Mouse (Mus musculus): Measurements from ENCODE around the gene Dusp11. TPM values are rescaled to one million over a fixed set of nuclear protein-coding genes. Genes with fewer than 3 reads are reported as not detected.
"Not testable (repeated sequence)": the region's sequence is repeated elsewhere in the genome, so short reads cannot be mapped to it uniquely, and the experiment has no call there.

Dusp11 gene
- total RNA-seq, 2 experiments from 2014 or later = 96.9 to 102 TPM

- peak; percentile 63 to 78 for DNase-seq (ENCODE audit: low spot score in 2 of 2)
These were observed 24.7 kb downstream of the Dusp11 start for GRCm38 (mm10) chr6:85936508-85937465.

DNA sequence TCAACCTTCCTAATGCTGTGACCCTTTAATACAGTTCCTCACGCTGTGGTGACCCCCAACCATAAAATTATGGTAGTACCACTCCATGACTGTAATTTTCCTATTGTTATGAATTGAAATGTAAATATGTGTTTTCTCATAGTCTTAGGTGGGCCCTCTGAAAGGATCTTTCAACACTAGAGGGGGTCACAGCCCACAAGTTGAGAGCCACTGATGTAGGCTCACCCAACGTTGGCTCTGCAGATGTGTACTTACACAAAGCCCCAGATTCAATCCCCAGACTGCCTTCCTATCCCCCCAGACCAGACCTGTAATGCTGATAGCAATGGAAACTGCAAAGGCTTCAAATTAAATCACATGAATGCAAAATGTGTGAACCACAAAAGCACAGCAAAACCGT lies 25.8 kb downstream of the Dusp11 start:
- no peak for DNase-seq (ENCODE audit: low spot score in 2 of 2)

- no peak for DNase-seq (ENCODE audit: low spot score in 2 of 2)
These were observed 27.4 kb downstream of the Dusp11 start for GRCm38 (mm10) chr6:85934047-85934446.

GRCm38 (mm10) chr6:85929312-85929711 lies 32.2 kb downstream of the Dusp11 start:
- no peak for DNase-seq (ENCODE audit: low spot score in 2 of 2)

- DNase-seq (ENCODE audit: low spot score in 2 of 2) = no peak
These were observed 33.7 kb downstream of the Dusp11 start for GRCm38 (mm10) chr6:85927476-85928464.

GRCm38 (mm10) chr6:85926709-85927108 lies 34.8 kb downstream of the Dusp11 start:
- DNase-seq (ENCODE audit: low spot score in 2 of 2) = no peak

DNA sequence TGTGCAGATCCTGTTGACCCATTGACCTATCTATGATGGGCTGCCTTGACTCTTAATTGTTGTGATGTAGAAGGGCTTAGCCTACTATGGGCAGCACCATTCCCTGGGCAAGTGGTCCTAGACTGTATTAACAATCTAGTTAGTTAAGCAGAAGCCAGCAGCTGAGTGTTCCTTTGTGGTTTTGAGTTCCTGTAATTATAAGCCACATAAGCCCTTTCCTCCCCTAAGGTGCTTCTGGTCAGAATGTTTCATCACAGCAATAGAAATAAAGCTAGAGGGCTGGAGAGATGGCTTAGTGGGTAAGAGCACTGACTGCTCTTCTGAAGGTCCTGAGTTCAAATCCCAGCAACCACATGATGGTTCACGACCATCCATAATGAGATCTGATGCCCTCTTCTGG lies 37.8 kb downstream of the Dusp11 start:
- no peak for DNase-seq (ENCODE audit: low spot score in 2 of 2)

- no peak for DNase-seq (ENCODE audit: low spot score in 2 of 2)
These were observed 42.1 kb downstream of the Dusp11 start for GRCm38 (mm10) chr6:85919401-85919800.

DNA sequence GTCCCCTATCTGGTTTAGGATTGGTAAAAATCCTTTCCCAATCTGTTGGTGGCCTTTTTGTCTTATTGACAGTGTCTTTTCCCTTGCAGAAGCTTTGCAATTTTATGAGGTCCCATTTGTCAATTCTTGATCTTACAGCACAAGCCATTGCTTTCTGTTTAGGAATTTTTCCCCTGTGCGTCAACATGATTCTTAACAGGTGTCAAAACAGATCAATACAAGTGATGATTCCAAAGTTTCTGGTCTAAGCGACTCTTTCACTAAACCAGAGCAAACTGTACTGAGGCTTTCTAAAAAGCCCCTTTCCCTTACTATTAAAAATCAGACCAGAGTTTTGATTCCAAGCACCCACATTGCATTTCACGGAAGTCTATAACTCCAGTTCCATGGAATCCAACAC lies 43.1 kb downstream of the Dusp11 start:
- DNase-seq (ENCODE audit: low spot score in 2 of 2) = not testable (repeated sequence)

GRCm38 (mm10) chr6:85916596-85916995 lies 44.9 kb downstream of the Dusp11 start:
- no peak for DNase-seq (ENCODE audit: low spot score in 2 of 2)

DNA sequence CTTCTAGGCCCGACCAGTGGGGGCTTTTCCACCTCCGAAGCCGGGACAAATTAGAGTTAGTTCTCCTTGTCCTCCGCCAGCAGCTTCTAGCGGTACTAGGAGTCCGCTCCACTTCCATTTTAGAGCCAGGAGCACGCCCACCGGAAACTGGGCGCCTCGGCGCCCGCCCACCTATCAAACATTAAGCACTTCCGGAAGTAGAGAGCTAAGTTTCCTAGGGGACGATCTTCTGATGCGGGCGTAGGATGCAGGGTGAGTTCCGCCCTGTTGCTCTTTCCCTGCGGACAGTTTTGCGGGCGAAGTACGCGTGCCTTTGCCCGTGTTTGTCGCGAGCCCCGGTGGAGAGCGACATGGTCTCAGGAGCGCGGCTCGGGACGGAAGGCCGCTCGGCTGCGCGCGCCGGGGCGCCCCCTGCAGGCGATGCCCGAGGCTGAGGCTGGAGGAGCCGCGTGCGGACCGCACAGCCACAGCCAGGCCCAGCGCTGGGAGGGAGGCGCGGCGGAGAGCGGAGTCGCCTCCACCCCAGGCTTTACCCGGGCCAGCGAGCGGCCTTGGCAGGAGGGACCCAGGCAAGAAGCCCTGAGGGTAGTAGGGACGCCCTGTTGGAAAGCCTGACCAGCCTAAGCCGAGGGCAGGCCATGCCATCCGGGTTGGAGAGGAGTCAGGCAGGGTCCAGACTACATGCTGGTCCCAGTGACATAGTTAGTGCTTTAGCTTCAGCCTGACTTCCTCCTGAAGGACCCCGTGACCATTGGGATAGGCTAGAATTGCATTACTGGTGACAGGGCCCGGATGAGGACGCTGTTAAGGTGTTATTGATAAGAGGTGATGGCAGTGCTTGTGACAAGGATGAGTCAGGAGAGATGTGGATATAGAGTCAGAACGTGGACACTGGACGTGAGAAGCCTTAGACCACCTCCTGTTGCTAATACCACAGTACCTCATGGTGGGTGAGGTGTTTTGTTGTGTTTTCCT lies 45.6 kb downstream of the Dusp11 start, which contains the start of gene Nat8f1:
Nat8f1 (minus strand) TSS at position 149 of the 975 bp plus-strand sequence.
- DNase-seq (ENCODE audit: low spot score in 2 of 2) = peak; percentile 58 to 80

GRCm38 (mm10) chr6:85915141-85915538 lies 46.3 kb downstream of the Dusp11 start:
- no peak for DNase-seq (ENCODE audit: low spot score in 2 of 2)

DNA sequence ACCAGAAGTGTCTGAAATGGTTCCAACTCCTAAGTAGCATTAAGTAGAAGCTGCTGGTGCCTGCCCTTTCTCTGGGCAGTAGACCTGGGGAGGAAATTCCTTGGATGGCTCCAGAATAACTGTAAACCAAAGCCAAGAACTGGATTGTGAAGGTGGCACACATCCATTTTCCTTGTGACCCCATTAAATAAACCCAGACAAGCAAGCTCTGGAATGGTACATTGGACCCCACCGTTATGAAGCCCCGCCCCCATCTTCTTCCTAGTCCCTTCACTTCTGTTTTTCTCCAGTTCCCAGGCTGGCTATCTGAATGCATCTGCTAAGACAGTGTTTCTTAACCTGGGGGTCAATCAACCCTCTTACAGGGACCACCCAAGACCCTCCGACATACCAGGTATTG lies 49.9 kb downstream of the Dusp11 start, which contains the start of gene Tprkb:
Tprkb (plus strand) TSS at position 279 of the 400 bp plus-strand sequence.
- DNase-seq (ENCODE audit: low spot score in 2 of 2) = no peak

GRCm38 (mm10) chr6:85909704-85910103 lies 51.8 kb downstream of the Dusp11 start:
- DNase-seq (ENCODE audit: low spot score in 2 of 2) = no peak

DNA sequence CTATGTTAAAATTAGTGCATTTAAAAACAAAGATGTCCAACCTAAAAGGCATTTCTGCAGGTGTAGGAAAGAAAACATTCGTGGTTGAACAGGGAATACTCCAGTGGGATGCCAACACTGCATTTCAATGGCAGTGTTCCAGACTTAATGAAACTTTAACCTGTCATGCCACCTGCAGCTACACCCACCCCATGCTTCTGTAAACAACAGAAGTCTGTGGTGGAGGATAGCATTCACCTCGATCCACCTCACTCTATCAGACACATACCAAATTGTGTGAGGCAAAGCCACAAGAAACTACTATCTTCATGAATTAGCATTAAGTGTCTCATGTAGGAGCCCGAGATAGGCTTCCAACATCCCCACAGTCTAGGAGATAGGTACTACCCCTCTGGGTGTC lies 53.1 kb downstream of the Dusp11 start:
- no peak for DNase-seq (ENCODE audit: low spot score in 2 of 2)

- DNase-seq (ENCODE audit: low spot score in 2 of 2) = peak in 1 of 2 experiments; percentile 27
These were observed 54.5 kb downstream of the Dusp11 start for GRCm38 (mm10) chr6:85906911-85907351.

- peak; percentile 58 to 63 for DNase-seq (ENCODE audit: low spot score in 2 of 2)
These were observed 56.8 kb downstream of the Dusp11 start, which contains the start of gene Nat8f4 for GRCm38 (mm10) chr6:85904642-85905061. Nat8f4 (minus strand) TSS chr6:85904884.

- no peak for DNase-seq (ENCODE audit: low spot score in 2 of 2)
These were observed 59.2 kb downstream of the Dusp11 start for GRCm38 (mm10) chr6:85902303-85902702.

- DNase-seq (ENCODE audit: low spot score in 2 of 2) = not testable (repeated sequence)
These were observed 62.6 kb downstream of the Dusp11 start for GRCm38 (mm10) chr6:85898596-85899475.

All from adrenal gland, postnatal 4 days (tissue).